In genomic region chr1:52802406-52802975, GRCm38 (mm10) we compare ENCODE assay signal across 14 mouse cellular contexts.
"Had no signal": no experiment of that assay in that cellular context is flagged by ENCODE, and none has a peak within 500 bp of the region (broad histone marks: within the 10 kb centered on the region; RNA-seq: fewer than 3 reads in every experiment).

No protein-coding gene starts in this region.

- H3K4me3 ChIP-seq: limb, embryonic 12.5 days; midbrain, embryonic 10.5 days; myocyte; neural tube, embryonic 15.5 days; stomach, embryonic 15.5 days had no signal

- H3K27ac ChIP-seq: limb, embryonic 12.5 days; liver, embryonic 14.5 days; midbrain, embryonic 10.5 days; neural tube, embryonic 15.5 days; stomach, embryonic 15.5 days had no signal

- H3K9ac ChIP-seq: limb, embryonic 12.5 days; liver, embryonic 14.5 days; neural tube, embryonic 15.5 days; stomach, embryonic 15.5 days had no signal

- H3K9me3 ChIP-seq: limb, embryonic 12.5 days; midbrain, embryonic 10.5 days; neural tube, embryonic 15.5 days; stomach, embryonic 15.5 days had no signal

- H3K27me3 ChIP-seq: limb, embryonic 12.5 days; neural tube, embryonic 15.5 days; stomach, embryonic 15.5 days had no signal

- H3K36me3 ChIP-seq: limb, embryonic 12.5 days; midbrain, embryonic 10.5 days; stomach, embryonic 15.5 days had no signal

- H3K4me2 ChIP-seq: limb, embryonic 12.5 days; neural tube, embryonic 15.5 days; stomach, embryonic 15.5 days had no signal

- DNase-seq: kidney, adult 2 months; kidney, postnatal 25 days; lung, adult 18-20 months; lung, postnatal 36 days; midbrain, embryonic 14.5 days; right cerebral cortex, postnatal 4 days; spleen, adult 18-20 months; thymus, postnatal 36 days had no signal
